Mouse (Mus musculus) kidney, postnatal 0 days (tissue): Measurements from ENCODE around the gene Cdh22. TPM values are rescaled to one million over a fixed set of nuclear protein-coding genes. Genes with fewer than 3 reads are reported as not detected.

Source experiments
- ATAC-seq: fragments of 200-750 bp; cut with Nextera tagmentation; replicated peaks from 2 replicates; pipeline ENCODE4 v1.8.0; 2017; ENCODE audit warnings: low read depth, moderate number of reproducible peaks, moderate TSS enrichment, moderate library complexity; ENCODE audit not compliant: low FRiP score
- DNase-seq: peaks from one replicate; pipeline ENCODE4 v3.0.0-alpha.2; 2016; ENCODE audit warnings: low spot score
- H3K27ac ChIP-seq: fragments of 300-500 bp; sonication (generic); 2 replicates; pipeline ENCODE4 v1.5.1; 2014; ENCODE audit warnings: mild to moderate bottlenecking
- H3K27me3 ChIP-seq: fragments of 300-500 bp; sonication (generic); 2 replicates; pipeline ENCODE4 v1.6.1; 2014; ENCODE audit warnings: low read length, mixed read lengths; ENCODE audit not compliant: insufficient read depth
- H3K36me3 ChIP-seq: fragments of 300-500 bp; sonication (generic); 2 replicates; pipeline ENCODE4 v1.6.1; 2014; ENCODE audit warnings: low read length, mixed read lengths; ENCODE audit not compliant: insufficient read depth
- H3K4me1 ChIP-seq: fragments of 300-500 bp; sonication (generic); replicated peaks from 2 replicates; pipeline ENCODE4 v1.6.1; 2014; ENCODE audit warnings: antibody characterized with exemption, low read length, mixed read lengths; ENCODE audit not compliant: insufficient read depth
- H3K4me2 ChIP-seq: fragments of 300-500 bp; sonication (generic); 2 replicates; pipeline ENCODE4 v1.6.1; 2014; ENCODE audit warnings: mild to moderate bottlenecking, low read length, moderate library complexity, mixed read lengths
- H3K4me3 ChIP-seq: fragments of 300-500 bp; sonication (generic); replicated peaks from 2 replicates; pipeline ENCODE4 v1.5.1; 2014; ENCODE audit warnings: low read depth, low read length
- H3K9ac ChIP-seq: fragments of 300-500 bp; sonication (generic); 2 replicates; pipeline ENCODE4 v1.6.1; 2014; ENCODE audit warnings: low read depth, low read length
- H3K9me3 ChIP-seq: fragments of 300-500 bp; sonication (generic); replicated peaks from 2 replicates; pipeline ENCODE4 v1.6.1; 2016; ENCODE audit warnings: low read length, inconsistent platforms, mixed read lengths
- CTCF ChIP-seq: IDR thresholded peaks from 2 replicates; pipeline ENCODE4 v1.5.1; 2016; ENCODE audit warnings: antibody characterized with exemption, low read depth, mild to moderate bottlenecking, moderate library complexity
- WGBS: fragments of 180-500 bp; shearing (Covaris S2); extraction: QIAGEN DNeasy Blood & Tissue Kit; methylation state at CpG from one replicate; pipeline ENCODE4 v1.1.7; 2014; 5-methylcytosine and 5-hydroxymethylcytosine counted together
- polyA plus RNA-seq: library from polyadenylated mRNA; unstranded; fragments of >200 nt; fragmentation: Nextera tagmentation; extraction: Ambion mirVana; gene quantifications from 2 replicates; pipeline ENCODE4 v1.2.1, GENCODE M21; 2015

Cdh22 gene
- polyA plus RNA-seq, 1 experiment from 2014 or later = 1.6 TPM

DNA sequence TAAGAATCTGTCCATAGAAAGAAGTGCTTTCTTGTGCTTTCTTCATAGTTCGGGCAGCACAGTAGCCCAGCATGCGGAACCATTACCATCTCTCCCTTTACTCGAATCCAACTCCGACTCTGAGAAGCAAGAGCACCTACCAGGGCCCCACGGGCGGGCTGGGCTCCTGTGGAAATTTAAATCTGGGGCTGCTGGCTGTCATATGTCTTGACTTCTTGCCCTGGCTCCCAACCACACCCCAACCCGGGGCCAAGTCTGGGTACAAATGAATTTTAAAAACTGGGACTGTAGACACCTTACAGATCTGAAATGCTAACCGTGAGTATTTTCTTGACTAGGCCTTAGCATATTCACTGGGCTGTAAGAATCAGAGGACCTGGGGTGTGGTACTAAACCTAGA lies 18.6 kb upstream of the Cdh22 start:
- H3K9me3 ChIP-seq = no peaks in the 10 kb centered on the region
- H3K4me1 ChIP-seq = no peaks in the 10 kb centered on the region
- WGBS = 71% methylated on average over 8 of the region's 8 CpGs
- no peaks in the 10 kb centered on the region for H3K36me3 ChIP-seq
- no peak overlapping the region for H3K27ac ChIP-seq
- no peak for TF ChIP-seq CTCF
- H3K9ac ChIP-seq = no peak overlapping the region
- no peak overlapping the region for H3K4me3 ChIP-seq
- peaks cover 13% of the 10 kb centered on the region; the same call in 1 of the 2 replicates for H3K27me3 ChIP-seq
- ATAC-seq (no peak), DNase-seq (no peak)
- no peak overlapping the region for H3K4me2 ChIP-seq

GRCm38 (mm10) chr2:165252801-165253200 lies 18.1 kb upstream of the Cdh22 start:
- Histone ChIP-seq H3K36me3 (no peaks in the 10 kb centered on the region), H3K27me3 (peaks cover 13% of the 10 kb centered on the region; the same call in 1 of the 2 replicates), H3K9ac (no peak overlapping the region), H3K27ac (no peak overlapping the region), H3K9me3 (no peaks in the 10 kb centered on the region), H3K4me2 (no peak overlapping the region), H3K4me3 (no peak overlapping the region), H3K4me1 (no peaks in the 10 kb centered on the region)
- ATAC-seq (no peak), DNase-seq (no peak)
- WGBS = 34% methylated on average over 9 of the region's 9 CpGs
- TF ChIP-seq CTCF = no peak

GRCm38 (mm10) chr2:165252381-165252780 lies 17.7 kb upstream of the Cdh22 start:
- no peak overlapping the region for H3K4me3 ChIP-seq
- DNase-seq (no peak), ATAC-seq (no peak)
- H3K9me3 ChIP-seq = no peaks in the 10 kb centered on the region
- H3K4me1 ChIP-seq = no peaks in the 10 kb centered on the region
- peaks cover 13% of the 10 kb centered on the region; the same call in 1 of the 2 replicates for H3K27me3 ChIP-seq
- no peaks in the 10 kb centered on the region for H3K36me3 ChIP-seq
- no peak overlapping the region for H3K9ac ChIP-seq
- no peak overlapping the region for H3K27ac ChIP-seq
- no peak for TF ChIP-seq CTCF
- 56% methylated on average over 8 of the region's 8 CpGs for WGBS
- H3K4me2 ChIP-seq = no peak overlapping the region

GRCm38 (mm10) chr2:165250903-165251302 lies 16.2 kb upstream of the Cdh22 start:
- DNase-seq (no peak), ATAC-seq (no peak)
- Histone ChIP-seq H3K27me3 (peaks cover 15% of the 10 kb centered on the region), H3K9me3 (no peaks in the 10 kb centered on the region), H3K36me3 (no peaks in the 10 kb centered on the region), H3K4me1 (no peaks in the 10 kb centered on the region), H3K27ac (no peak overlapping the region), H3K9ac (no peak overlapping the region), H3K4me2 (no peak overlapping the region), H3K4me3 (no peak overlapping the region)
- WGBS = 23% methylated on average over 1 of the region's 1 CpGs
- TF ChIP-seq CTCF = no peak

DNA sequence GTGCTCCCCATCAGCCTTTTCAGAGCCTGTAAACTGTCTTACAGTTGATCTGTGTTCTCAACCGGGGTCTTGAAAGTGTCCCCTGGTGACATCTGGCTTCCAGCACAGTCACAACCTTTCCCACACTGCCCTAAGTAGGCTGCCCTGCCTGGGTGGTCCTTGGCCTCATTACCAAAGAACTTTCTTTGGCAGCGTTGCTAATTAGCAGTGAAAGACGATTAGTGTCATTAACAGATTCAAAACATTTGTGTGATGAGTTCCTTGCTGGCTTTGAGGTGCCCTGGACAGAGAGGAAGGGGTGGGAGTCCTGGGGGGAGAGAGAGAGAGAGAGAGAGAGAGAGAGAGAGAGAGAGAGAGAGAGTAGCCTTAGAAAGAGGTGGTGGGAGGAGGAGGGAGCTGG lies 14.3 kb upstream of the Cdh22 start:
- H3K4me3 ChIP-seq = no peak overlapping the region

GRCm38 (mm10) chr2:165246349-165246748 lies 11.7 kb upstream of the Cdh22 start:
- Histone ChIP-seq H3K36me3 (no peaks in the 10 kb centered on the region), H3K4me1 (no peaks in the 10 kb centered on the region), H3K27me3 (peaks cover 25% of the 10 kb centered on the region), H3K9ac (no peak overlapping the region), H3K4me3 (no peak overlapping the region), H3K27ac (no peak overlapping the region), H3K4me2 (no peak overlapping the region), H3K9me3 (no peaks in the 10 kb centered on the region)
- WGBS = 23% methylated on average over 11 of the region's 11 CpGs
- no peak for TF ChIP-seq CTCF
- ATAC-seq = no peak
- no peak for DNase-seq

More for the DNA sequence above, 14.3 kb upstream of the Cdh22 start:
- H3K36me3 ChIP-seq = no peaks in the 10 kb centered on the region
- no peak for DNase-seq
- no peak for TF ChIP-seq CTCF
- H3K4me1 ChIP-seq = no peaks in the 10 kb centered on the region
- ATAC-seq = no peak
- WGBS = 18% methylated on average over 3 of the region's 3 CpGs
- no peak overlapping the region for H3K27ac ChIP-seq
- peaks cover 18% of the 10 kb centered on the region for H3K27me3 ChIP-seq
- H3K9me3 ChIP-seq = no peaks in the 10 kb centered on the region
- H3K9ac ChIP-seq = no peak overlapping the region
- no peak overlapping the region for H3K4me2 ChIP-seq

DNA sequence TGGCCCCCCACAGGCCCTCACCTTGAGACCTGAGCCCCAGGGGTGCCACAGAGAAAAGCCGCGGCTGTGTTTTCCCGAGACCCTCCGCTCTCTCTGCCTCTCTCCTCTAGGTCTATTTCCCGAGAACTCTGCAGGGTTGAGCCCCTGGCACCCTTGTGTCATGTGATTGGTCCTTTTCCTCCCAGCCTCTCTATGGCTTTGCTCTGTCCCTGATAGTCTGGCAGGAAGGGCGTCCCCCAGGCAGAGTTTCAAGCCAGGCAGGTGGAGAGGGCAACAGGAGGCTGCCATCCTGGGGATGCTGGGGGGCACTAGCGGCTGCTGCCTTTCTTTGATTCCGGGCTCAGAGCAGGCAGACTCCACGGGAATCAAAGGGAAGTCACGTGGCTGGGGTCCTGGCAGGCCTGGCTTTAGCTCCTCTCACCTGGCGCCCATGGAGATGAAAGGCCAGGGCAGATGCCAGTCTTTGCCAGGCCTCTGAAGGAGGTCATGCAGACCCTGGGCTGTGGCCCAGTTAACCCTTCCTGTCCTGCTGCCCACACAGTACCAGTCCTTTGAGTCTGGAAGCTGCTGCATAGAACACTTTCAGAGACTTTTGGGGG lies 8.6 kb upstream of the Cdh22 start:
- DNase-seq = no peak

More for the DNA sequence above, 8.6 kb upstream of the Cdh22 start:
- 5% methylated on average over 11 of the region's 11 CpGs for WGBS
- TF ChIP-seq CTCF = no peak
- no peak overlapping the region for H3K27ac ChIP-seq
- ATAC-seq = no peak
- peaks cover 44% of the 10 kb centered on the region for H3K27me3 ChIP-seq
- H3K4me1 ChIP-seq = no peaks in the 10 kb centered on the region
- H3K4me2 ChIP-seq = no peak overlapping the region
- H3K4me3 ChIP-seq = no peak overlapping the region
- H3K9ac ChIP-seq = no peak overlapping the region
- H3K36me3 ChIP-seq = no peaks in the 10 kb centered on the region
- no peaks in the 10 kb centered on the region for H3K9me3 ChIP-seq
